Mouse (Mus musculus) liver, postnatal 0 days (tissue): ENCODE measurements at regions not wholly inside any gene's neighbourhood (a gene's known extent, or its start where the extent isn't known, plus 50 kb on each side); places are given as distances from the start of the nearest gene placed in this dataset.

Experiments
- CTCF ChIP-seq: sonication (generic); IDR thresholded peaks from 2 replicates; pipeline ENCODE4 v1.5.1; 2016; ENCODE audit warnings: antibody characterized with exemption, low read depth
- EP300 ChIP-seq: IDR thresholded peaks from 2 replicates; pipeline ENCODE4 v1.6.1; 2016; ENCODE audit warnings: antibody characterized with exemption, low read depth, mild to moderate bottlenecking

DNA sequence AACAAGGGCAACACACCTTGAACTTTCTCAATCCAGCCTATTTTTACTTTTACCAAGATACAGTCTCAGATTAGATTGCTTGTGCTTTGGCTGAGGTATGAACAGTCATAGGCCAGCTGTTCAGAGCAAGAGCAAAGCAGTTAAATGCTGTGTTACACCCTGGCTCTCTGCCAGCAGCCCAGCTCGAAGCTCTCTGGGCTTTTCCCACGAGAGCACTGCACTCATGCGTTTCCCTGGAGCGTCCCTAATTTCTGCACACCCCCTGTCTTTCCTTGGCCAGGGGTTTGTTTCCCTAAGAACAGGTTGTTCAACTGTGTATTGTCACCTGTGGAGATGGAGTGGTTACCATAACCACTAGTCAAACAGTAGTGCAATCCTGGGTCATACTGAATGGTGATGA lies 493.6 kb downstream of the Grin2a start:
- no peak for TF ChIP-seq CTCF
- no peak for TF ChIP-seq EP300
